Mouse (Mus musculus) embryo, embryonic 11.5 days (tissue): ENCODE data around the gene Slc9a3r2.

Experiments used
- DNase-seq: peaks from one replicate; pipeline ENCODE4 v3.0.0-alpha.2; 2012; ENCODE audit warnings: low read depth, low spot score

The Slc9a3r2 gene

GRCm38 (mm10) chr17:24593992-24594890 is 55.9 kb downstream of the Slc9a3r2 start:
- DNase-seq, result no peak

GRCm38 (mm10) chr17:24593248-24593647 is 56.9 kb downstream of the Slc9a3r2 start:
- DNase-seq, result no peak

- DNase-seq, result no peak
Measured at GRCm38 (mm10) chr17:24591695-24592094, 58.4 kb downstream of the Slc9a3r2 start.

GRCm38 (mm10) chr17:24590943-24591342 is 59.2 kb downstream of the Slc9a3r2 start:
- DNase-seq, result no peak
